Mouse (Mus musculus): ENCODE results near the gene Btbd8. TPM values are rescaled to one million over a fixed set of nuclear protein-coding genes. Genes with fewer than 3 reads are reported as not detected.

The Btbd8 gene
- polyA plus RNA-seq, 1 experiment from 2014 or later, result 3.8 TPM

DNA sequence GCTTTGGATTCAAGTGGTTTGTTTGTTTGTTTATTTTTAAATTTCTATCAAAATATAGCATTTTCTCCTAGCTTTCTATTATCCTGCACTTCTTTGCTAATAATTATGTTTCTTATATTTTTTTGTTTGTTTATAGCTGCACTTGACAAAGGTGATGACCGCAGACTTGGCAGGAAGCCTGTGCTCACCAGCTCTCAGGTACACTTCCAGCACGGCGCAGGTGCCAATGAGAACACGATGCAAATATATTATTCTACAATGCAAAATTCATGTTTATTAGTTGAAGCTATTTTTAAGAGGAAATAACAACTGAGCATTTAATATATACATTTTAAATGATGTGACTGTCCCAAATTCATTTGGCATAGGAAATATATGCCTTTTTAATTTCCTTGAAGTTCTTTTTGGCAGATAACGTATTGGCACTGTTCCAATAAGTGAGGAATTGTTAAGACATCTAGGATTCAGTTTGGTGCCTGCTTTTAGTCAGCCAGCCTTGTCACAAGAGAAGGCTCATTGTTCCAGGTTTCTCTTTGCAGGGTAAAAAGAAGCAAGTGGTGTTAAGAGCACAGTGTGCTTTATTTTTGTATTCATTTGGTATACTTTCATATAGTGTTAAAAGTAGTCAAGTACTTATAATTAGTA is 62.2 kb downstream of the Btbd8 start:
- H3K27ac ChIP-seq (ENCODE audit: low read length), result no peak overlapping the region
- no peak overlapping the region for H3K4me3 ChIP-seq (replicated peaks; ENCODE audit: low read length)
- H3K36me3 ChIP-seq (ENCODE audit: control insufficient read depth, insufficient read depth, low read length), result no peaks in the 10 kb centered on the region
- no peaks in the 10 kb centered on the region for H3K9me3 ChIP-seq (replicated peaks; ENCODE audit: control insufficient read depth, low read length)
- H3K9ac ChIP-seq (ENCODE audit: low read length), result no peak overlapping the region
- H3K27me3 ChIP-seq (ENCODE audit: control insufficient read depth, insufficient read depth, low read length), result no peaks in the 10 kb centered on the region
- no peaks in the 10 kb centered on the region for H3K4me1 ChIP-seq (ENCODE audit: control insufficient read depth, insufficient read depth, low read length)
- WGBS, result 79% methylated on average over 5 of the region's 5 CpGs
- H3K4me2 ChIP-seq (ENCODE audit: low read depth, low read length), result no peak overlapping the region
- no peak for ATAC-seq (ENCODE audit: insufficient read depth, low FRiP score)

DNA sequence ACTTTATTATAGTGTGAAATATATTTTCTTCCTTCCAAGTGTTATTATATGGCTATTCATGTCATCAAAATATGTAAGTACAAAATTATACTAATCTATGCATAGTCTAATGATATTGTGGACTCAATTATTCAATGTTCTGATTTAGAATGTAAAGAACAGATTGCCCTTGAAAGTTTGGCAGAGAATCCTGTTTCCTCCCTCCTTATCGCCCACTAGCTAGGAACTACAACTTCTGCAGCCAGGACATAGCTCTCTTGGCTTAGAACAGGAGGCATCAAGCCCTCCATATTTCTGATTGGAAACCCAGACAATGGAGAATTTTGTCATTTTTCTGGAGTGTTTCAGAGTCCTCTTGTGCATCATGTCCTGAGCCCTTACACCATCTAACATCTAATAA is 62.9 kb downstream of the Btbd8 start:
- Histone ChIP-seq H3K4me2 (ENCODE audit: low read depth, low read length) (no peak overlapping the region), H3K4me3 (replicated peaks; ENCODE audit: low read length) (no peak overlapping the region), H3K9ac (ENCODE audit: low read length) (no peak overlapping the region), H3K27me3 (ENCODE audit: control insufficient read depth, insufficient read depth, low read length) (no peaks in the 10 kb centered on the region), H3K4me1 (ENCODE audit: control insufficient read depth, insufficient read depth, low read length) (no peaks in the 10 kb centered on the region), H3K36me3 (ENCODE audit: control insufficient read depth, insufficient read depth, low read length) (no peaks in the 10 kb centered on the region), H3K27ac (ENCODE audit: low read length) (no peak overlapping the region), H3K9me3 (replicated peaks; ENCODE audit: control insufficient read depth, low read length) (no peaks in the 10 kb centered on the region)
- 75% methylated on average over 1 of the region's 1 CpGs for WGBS
- no peak for ATAC-seq (ENCODE audit: insufficient read depth, low FRiP score)

DNA sequence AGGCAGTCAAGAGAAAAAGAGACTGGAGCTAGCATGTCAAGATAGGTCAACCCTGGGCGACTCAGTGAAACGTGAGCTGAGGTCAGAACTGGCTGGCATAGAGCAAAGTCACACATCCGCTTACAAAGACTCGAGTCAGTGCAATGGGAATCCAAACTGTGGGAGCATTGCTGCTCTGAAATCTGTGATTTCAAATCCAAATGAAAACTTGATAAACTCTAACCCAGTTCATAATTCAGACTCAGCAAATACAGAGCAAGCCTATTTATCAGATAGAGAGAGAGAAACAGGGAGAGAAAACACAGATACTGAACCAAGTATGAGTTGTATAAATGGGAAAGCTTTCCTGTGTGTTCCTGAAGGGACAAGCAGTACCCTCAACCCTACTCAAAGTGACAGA is 69.5 kb downstream of the Btbd8 start, which contains the start of gene Gm42669:
TSS of gene Gm42669 (plus strand) at position 301 of the 400 bp plus-strand sequence.
- no peaks in the 10 kb centered on the region for H3K27me3 ChIP-seq (ENCODE audit: control insufficient read depth, insufficient read depth, low read length)
- no peak for ATAC-seq (ENCODE audit: insufficient read depth, low FRiP score)
- no peak within 1 kb of the TSS for H3K4me3 ChIP-seq (replicated peaks; ENCODE audit: low read length)
- WGBS, result 74% methylated on average over 4 of the region's 4 CpGs
- H3K4me1 ChIP-seq (ENCODE audit: control insufficient read depth, insufficient read depth, low read length), result no peaks in the 10 kb centered on the region
- H3K9ac ChIP-seq (ENCODE audit: low read length), result no peak within 1 kb of the TSS
- H3K4me2 ChIP-seq (ENCODE audit: low read depth, low read length), result no peak within 1 kb of the TSS
- no peaks in the 10 kb centered on the region for H3K9me3 ChIP-seq (replicated peaks; ENCODE audit: control insufficient read depth, low read length)
- no peak within 1 kb of the TSS for H3K27ac ChIP-seq (ENCODE audit: low read length)
- no peaks in the 10 kb centered on the region for H3K36me3 ChIP-seq (ENCODE audit: control insufficient read depth, insufficient read depth, low read length)

DNA sequence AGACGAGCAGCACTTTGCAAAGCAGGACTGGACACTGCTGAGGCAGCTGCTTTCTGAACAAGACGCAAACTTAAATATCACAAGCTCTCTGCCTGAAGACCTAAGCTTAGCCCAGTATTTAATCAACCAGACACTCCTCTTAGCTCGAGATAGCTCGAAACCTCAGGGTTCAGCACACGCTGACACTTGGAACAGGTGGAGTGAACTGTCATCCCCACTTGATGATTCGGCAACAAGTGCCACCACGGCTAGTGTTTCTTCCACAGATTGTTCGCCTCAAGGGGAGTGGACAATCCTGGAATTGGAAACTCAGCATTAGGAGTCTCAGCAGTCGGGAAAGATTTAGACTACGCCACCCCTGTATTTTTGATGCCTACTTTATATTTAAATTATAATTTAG is 72.7 kb downstream of the Btbd8 start:
- H3K4me2 ChIP-seq (ENCODE audit: low read depth, low read length), result no peak overlapping the region
- H3K9ac ChIP-seq (ENCODE audit: low read length), result no peak overlapping the region
- ATAC-seq (ENCODE audit: insufficient read depth, low FRiP score), result no peak
- H3K4me3 ChIP-seq (replicated peaks; ENCODE audit: low read length), result no peak overlapping the region
- WGBS, result 85% methylated on average over 10 of the region's 10 CpGs
- H3K36me3 ChIP-seq (ENCODE audit: control insufficient read depth, insufficient read depth, low read length), result no peaks in the 10 kb centered on the region
- no peaks in the 10 kb centered on the region for H3K27me3 ChIP-seq (ENCODE audit: control insufficient read depth, insufficient read depth, low read length)
- H3K9me3 ChIP-seq (replicated peaks; ENCODE audit: control insufficient read depth, low read length), result no peaks in the 10 kb centered on the region
- H3K27ac ChIP-seq (ENCODE audit: low read length), result no peak overlapping the region
- no peaks in the 10 kb centered on the region for H3K4me1 ChIP-seq (ENCODE audit: control insufficient read depth, insufficient read depth, low read length)

DNA sequence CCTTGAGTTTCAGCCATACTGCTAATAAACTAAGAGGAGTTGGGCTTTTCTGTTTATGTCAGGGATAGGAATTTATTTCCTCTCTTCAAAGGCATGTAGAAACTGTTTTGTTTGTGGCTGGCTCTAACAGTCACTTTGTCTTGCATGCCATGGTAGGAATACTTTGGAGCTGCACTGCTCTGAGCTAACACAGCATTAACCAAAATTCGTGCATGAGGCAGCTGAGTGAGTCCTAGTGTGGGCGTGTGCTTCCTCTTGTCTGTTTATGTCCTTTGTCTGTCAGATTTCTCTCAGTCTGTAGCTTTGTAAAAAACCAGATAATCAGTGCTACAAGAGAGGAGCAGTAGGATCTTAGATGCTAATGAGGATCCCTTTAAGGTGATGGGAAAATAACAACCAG is 73.5 kb downstream of the Btbd8 start:
- 39% methylated on average over 2 of the region's 2 CpGs for whole genome bisulfite sequencing
- no peak overlapping the region for H3K9ac ChIP-seq (ENCODE audit: low read length)
- H3K4me2 ChIP-seq (ENCODE audit: low read depth, low read length), result no peak overlapping the region
- no peaks in the 10 kb centered on the region for H3K36me3 ChIP-seq (ENCODE audit: control insufficient read depth, insufficient read depth, low read length)
- no peaks in the 10 kb centered on the region for H3K4me1 ChIP-seq (ENCODE audit: control insufficient read depth, insufficient read depth, low read length)
- H3K27me3 ChIP-seq (ENCODE audit: control insufficient read depth, insufficient read depth, low read length), result no peaks in the 10 kb centered on the region
- H3K27ac ChIP-seq (ENCODE audit: low read length), result no peak overlapping the region
- H3K4me3 ChIP-seq (replicated peaks; ENCODE audit: low read length), result no peak overlapping the region
- no peak for ATAC-seq (ENCODE audit: insufficient read depth, low FRiP score)
- H3K9me3 ChIP-seq (replicated peaks; ENCODE audit: control insufficient read depth, low read length), result no peaks in the 10 kb centered on the region

DNA sequence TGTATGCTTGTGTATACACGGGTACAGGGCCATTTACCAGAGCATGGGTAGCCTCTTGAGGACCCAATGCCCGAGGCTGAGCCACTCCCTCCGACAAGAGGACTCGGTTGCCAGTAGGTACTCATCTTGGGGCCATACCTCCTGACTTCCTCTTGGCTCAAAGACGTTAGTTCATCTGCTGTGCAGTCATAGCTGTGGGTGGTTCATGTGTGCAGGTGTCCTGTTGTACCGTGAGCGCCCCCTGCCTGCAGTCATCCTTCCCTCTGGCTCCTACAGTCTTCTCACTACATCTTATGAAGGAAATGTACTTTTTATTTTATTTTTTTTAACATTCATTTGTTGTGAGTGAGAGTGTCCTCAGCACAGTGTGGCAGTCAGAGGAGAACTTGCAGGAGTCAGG is 75.8 kb downstream of the Btbd8 start:
- H3K9ac ChIP-seq (ENCODE audit: low read length), result no peak overlapping the region
- H3K27ac ChIP-seq (ENCODE audit: low read length), result no peak overlapping the region
- H3K36me3 ChIP-seq (ENCODE audit: control insufficient read depth, insufficient read depth, low read length), result no peaks in the 10 kb centered on the region
- H3K4me3 ChIP-seq (replicated peaks; ENCODE audit: low read length), result no peak overlapping the region
- H3K9me3 ChIP-seq (replicated peaks; ENCODE audit: control insufficient read depth, low read length), result no peaks in the 10 kb centered on the region
- WGBS, result 46% methylated on average over 7 of the region's 7 CpGs
- H3K4me2 ChIP-seq (ENCODE audit: low read depth, low read length), result no peak overlapping the region
- no peaks in the 10 kb centered on the region for H3K4me1 ChIP-seq (ENCODE audit: control insufficient read depth, insufficient read depth, low read length)
- ATAC-seq (ENCODE audit: insufficient read depth, low FRiP score), result no peak
- no peaks in the 10 kb centered on the region for H3K27me3 ChIP-seq (ENCODE audit: control insufficient read depth, insufficient read depth, low read length)

DNA sequence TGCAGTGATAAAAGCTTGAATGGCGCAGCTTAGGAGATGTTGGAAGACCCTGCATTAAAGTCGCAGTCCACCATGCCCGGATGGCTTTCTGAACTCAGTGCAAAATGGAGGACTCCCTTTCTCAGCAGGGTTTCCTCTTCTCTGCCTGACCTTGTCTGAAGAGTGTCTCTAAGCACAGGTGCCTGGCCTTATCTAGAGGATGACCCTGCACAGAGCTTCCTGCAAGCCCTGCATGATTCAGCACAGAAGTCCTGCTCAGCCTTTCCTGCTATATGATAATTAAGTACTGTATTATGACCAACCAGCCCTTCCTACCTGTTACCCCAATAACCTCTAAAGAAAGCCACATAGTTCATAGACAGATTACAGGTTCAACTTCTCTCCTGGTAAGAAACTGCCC is 77.7 kb downstream of the Btbd8 start:
- Histone ChIP-seq H3K4me1 (ENCODE audit: control insufficient read depth, insufficient read depth, low read length) (no peaks in the 10 kb centered on the region), H3K27ac (ENCODE audit: low read length) (no peak overlapping the region), H3K9me3 (replicated peaks; ENCODE audit: control insufficient read depth, low read length) (no peaks in the 10 kb centered on the region), H3K36me3 (ENCODE audit: control insufficient read depth, insufficient read depth, low read length) (no peaks in the 10 kb centered on the region), H3K27me3 (ENCODE audit: control insufficient read depth, insufficient read depth, low read length) (no peaks in the 10 kb centered on the region), H3K4me2 (ENCODE audit: low read depth, low read length) (no peak overlapping the region), H3K4me3 (replicated peaks; ENCODE audit: low read length) (no peak overlapping the region), H3K9ac (ENCODE audit: low read length) (no peak overlapping the region)
- ATAC-seq (ENCODE audit: insufficient read depth, low FRiP score), result no peak
- 90% methylated on average over 3 of the region's 3 CpGs for WGBS

DNA sequence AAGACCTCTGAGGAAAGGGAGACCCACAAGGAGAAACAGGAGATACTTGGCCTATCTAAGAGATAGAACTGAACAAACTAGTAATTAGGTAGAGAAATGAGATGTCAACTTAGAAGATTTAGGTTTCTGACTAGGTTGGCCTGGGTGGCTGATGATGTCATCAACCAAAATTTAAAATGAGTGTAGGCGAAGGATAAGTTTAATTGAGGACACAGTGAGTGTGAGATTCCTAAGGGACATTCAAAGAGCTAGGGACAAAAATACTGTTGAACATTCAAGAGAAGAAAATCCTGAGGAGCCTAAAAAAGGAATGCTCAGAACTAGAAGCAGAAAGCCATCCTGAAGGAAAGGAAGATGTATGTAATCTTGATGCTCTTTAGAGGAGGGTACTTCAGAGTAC is 78.3 kb downstream of the Btbd8 start:
- 85% methylated on average over 1 of the region's 1 CpGs for WGBS

DNA sequence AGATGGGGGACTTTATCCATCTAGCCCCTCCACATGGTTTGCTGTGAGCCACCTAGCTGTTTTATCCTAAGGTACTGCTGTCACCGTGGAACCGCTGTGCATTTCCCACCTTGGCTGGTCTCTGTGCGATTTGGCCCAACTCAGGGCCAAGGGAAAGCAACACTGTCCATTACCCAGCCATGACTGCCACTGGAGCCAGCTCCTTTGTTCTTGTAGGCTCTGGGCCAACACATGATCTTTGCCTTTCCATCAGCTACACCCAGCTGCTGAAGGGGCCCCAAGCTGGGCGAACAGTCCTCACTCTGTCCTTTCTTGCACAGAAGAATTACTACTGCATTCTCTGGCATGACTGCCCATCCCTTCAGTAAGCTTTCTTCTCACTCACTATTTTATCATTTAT is 80.8 kb downstream of the Btbd8 start:
- Histone ChIP-seq H3K27ac (ENCODE audit: low read length) (no peak overlapping the region), H3K36me3 (ENCODE audit: control insufficient read depth, insufficient read depth, low read length) (no peaks in the 10 kb centered on the region), H3K27me3 (ENCODE audit: control insufficient read depth, insufficient read depth, low read length) (no peaks in the 10 kb centered on the region), H3K4me3 (replicated peaks; ENCODE audit: low read length) (no peak overlapping the region), H3K4me1 (ENCODE audit: control insufficient read depth, insufficient read depth, low read length) (no peaks in the 10 kb centered on the region), H3K4me2 (ENCODE audit: low read depth, low read length) (no peak overlapping the region), H3K9ac (ENCODE audit: low read length) (no peak overlapping the region), H3K9me3 (replicated peaks; ENCODE audit: control insufficient read depth, low read length) (no peaks in the 10 kb centered on the region)
- no peak for ATAC-seq (ENCODE audit: insufficient read depth, low FRiP score)
- 86% methylated on average over 4 of the region's 4 CpGs for WGBS

More for the DNA sequence above, 78.3 kb downstream of the Btbd8 start:
- Histone ChIP-seq H3K27me3 (ENCODE audit: control insufficient read depth, insufficient read depth, low read length) (no peaks in the 10 kb centered on the region), H3K4me1 (ENCODE audit: control insufficient read depth, insufficient read depth, low read length) (no peaks in the 10 kb centered on the region), H3K36me3 (ENCODE audit: control insufficient read depth, insufficient read depth, low read length) (no peaks in the 10 kb centered on the region), H3K4me3 (replicated peaks; ENCODE audit: low read length) (no peak overlapping the region), H3K4me2 (ENCODE audit: low read depth, low read length) (no peak overlapping the region), H3K27ac (ENCODE audit: low read length) (no peak overlapping the region), H3K9me3 (replicated peaks; ENCODE audit: control insufficient read depth, low read length) (no peaks in the 10 kb centered on the region), H3K9ac (ENCODE audit: low read length) (no peak overlapping the region)
- ATAC-seq (ENCODE audit: insufficient read depth, low FRiP score), result no peak

Data from stomach, embryonic 16.5 days (tissue).